Mouse (Mus musculus) right cerebral cortex, adult 18-20 months (tissue): ENCODE measurements around the gene Ryr1.

ENCODE experiments used
- DNase-seq: peaks from one replicate; pipeline ENCODE4 v3.0.0; 2022; ENCODE audit warnings: mixed read lengths

Ryr1 gene

DNA sequence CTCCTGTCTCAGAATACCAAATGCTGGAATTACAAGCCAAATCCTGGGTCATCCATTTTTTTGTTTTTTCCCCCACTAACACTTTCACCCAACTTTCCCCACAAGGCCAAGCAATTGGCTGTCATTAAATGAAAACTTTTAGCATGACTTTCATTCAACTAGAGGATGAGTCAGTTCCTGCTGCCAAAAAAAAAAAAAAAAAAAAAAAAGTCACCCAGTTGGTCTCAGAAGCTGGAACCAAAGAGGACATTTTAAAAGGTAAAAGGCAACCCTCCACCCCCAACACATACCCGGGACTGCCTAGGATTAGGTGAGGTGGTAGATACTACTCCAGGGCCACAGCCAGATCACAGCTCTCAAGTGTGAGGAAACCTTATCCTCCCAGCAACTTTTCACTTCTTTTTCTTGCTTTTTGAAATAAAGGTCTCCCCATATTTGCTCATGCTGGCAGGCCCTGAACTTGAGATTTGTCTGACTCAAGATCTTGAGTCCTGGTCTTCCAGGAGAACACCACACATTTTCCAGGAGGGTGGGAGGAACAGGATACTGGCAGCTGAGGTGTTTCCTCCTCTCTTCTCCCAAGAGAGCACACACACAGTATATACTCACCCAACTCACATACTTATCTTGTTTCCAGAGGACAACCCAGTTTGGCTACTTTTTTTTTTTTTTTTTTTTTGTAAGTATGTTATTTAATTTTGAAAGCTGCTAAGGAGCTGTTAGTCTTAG lies 166.8 kb downstream of the Ryr1 start:
- DNase-seq: no peak

DNA sequence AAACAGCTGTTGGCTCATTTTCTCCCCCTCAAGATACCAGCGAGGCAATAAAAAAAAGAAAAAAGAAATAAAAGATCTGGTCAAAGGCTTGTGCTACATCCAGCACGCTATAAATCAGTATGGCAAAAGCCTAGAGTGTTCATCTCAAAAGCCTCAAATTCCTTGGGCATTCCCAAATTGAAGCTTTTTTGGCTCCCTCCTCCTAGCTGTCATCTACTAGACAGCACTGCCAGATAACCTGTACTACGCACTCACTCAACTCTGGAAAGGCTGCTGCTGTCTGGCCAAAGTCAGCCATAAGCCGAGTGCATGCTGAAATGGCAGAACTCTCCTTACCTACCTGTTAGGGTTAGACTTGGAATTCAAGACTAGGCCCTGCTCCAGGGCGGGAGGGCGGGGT lies 167.7 kb downstream of the Ryr1 start:
- no peak for DNase-seq

- no peak for DNase-seq
These were observed 168.7 kb downstream of the Ryr1 start for GRCm38 (mm10) chr7:28956270-28956669.

DNA sequence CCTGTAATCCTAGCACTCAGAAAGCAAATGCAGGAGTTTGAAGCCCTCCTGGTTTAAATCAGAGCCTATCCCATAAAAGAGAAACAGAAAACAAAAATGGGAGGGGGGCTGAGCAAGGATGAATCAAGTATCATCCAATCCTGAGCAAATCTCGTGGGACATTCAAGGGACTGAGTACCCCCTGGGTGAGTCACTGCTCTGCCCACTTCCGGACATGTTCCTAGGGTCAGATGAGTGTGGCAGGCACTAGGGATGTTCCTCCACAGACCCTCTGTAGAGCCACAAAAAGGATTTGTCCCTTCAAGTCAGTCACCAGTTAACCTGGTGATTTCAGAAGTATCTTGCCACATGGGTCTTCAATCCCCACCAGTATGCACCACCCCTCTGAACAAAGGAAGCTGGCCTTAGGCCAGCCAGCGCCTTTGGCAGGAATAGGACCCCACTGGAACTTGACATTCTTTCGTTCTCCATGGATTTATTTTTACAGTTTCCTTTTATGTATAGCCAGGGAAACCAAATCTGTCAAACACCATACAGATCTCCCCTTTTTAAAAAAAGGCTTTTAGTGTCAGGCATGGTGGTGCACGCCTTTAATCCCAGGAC lies 169.6 kb downstream of the Ryr1 start:
- DNase-seq: no peak

GRCm38 (mm10) chr7:28954773-28955172 lies 170.2 kb downstream of the Ryr1 start:
- DNase-seq: no peak

GRCm38 (mm10) chr7:28953476-28954376 lies 171.3 kb downstream of the Ryr1 start:
- DNase-seq: no peak
